Mouse (Mus musculus) midbrain, embryonic 14.5 days (tissue): ENCODE measurements at regions not wholly inside any gene's neighbourhood (a gene's known extent, or its start where the extent isn't known, plus 50 kb on each side); places are given as distances from the start of the nearest gene placed in this dataset.

Source experiments
- ATAC-seq: fragments of 200-750 bp; cut with Nextera tagmentation; 2 replicates; pipeline ENCODE4 v1.8.0; 2017; ENCODE audit warnings: moderate number of reproducible peaks, moderate library complexity; ENCODE audit not compliant: low FRiP score, low TSS enrichment
- DNase-seq: peaks from one replicate; pipeline ENCODE4 v3.0.0-alpha.2; 2015
- H3K27ac ChIP-seq: fragments of 300-500 bp; sonication (generic); replicated peaks from 2 replicates; pipeline ENCODE4 v1.5.1; 2014; ENCODE audit warnings: mild to moderate bottlenecking, low read depth, low read length, moderate library complexity
- H3K27me3 ChIP-seq: fragments of 300-500 bp; sonication (generic); 2 replicates; pipeline ENCODE4 v1.6.1; 2014; ENCODE audit warnings: low read length, control low read depth, mixed read lengths; ENCODE audit not compliant: control insufficient read depth, insufficient read depth
- H3K36me3 ChIP-seq: fragments of 300-500 bp; sonication (generic); 2 replicates; pipeline ENCODE4 v1.6.1; 2014; ENCODE audit warnings: low read length, control low read depth; ENCODE audit not compliant: control insufficient read depth, insufficient read depth
- H3K4me1 ChIP-seq: fragments of 300-500 bp; sonication (generic); 2 replicates; pipeline ENCODE4 v1.6.1; 2014; ENCODE audit warnings: mild to moderate bottlenecking, antibody characterized with exemption, low read length, control low read depth; ENCODE audit not compliant: control insufficient read depth, insufficient read depth
- H3K4me2 ChIP-seq: fragments of 300-500 bp; sonication (generic); 2 replicates; pipeline ENCODE4 v1.6.1; 2014; ENCODE audit warnings: mild to moderate bottlenecking, low read length, moderate library complexity
- H3K4me3 ChIP-seq: fragments of 300-500 bp; sonication (generic); replicated peaks from 2 replicates; pipeline ENCODE4 v1.5.1; 2014; ENCODE audit warnings: low read depth, low read length
- H3K9ac ChIP-seq: fragments of 300-500 bp; sonication (generic); replicated peaks from 2 replicates; pipeline ENCODE4 v1.6.1; 2014; ENCODE audit warnings: mild to moderate bottlenecking, low read length, moderate library complexity
- H3K9me3 ChIP-seq: fragments of 300-500 bp; sonication (generic); 2 replicates; pipeline ENCODE4 v1.6.1; 2016; ENCODE audit warnings: low read length, control low read depth, mixed read lengths; ENCODE audit not compliant: control insufficient read depth
- WGBS: fragments of 180-500 bp; shearing (Covaris S2); extraction: QIAGEN DNeasy Blood & Tissue Kit; methylation state at CpG from one replicate; pipeline ENCODE4 v1.1.7; 2014; 5-methylcytosine and 5-hydroxymethylcytosine counted together

- no peak for ATAC-seq
- 85% methylated on average over 4 of the region's 4 CpGs for whole genome bisulfite sequencing
- no peaks in the 10 kb centered on the region for H3K36me3 ChIP-seq
Measured at GRCm38 (mm10) chr2:108231054-108231453, 940.6 kb downstream of the Kcna4 start.

DNA sequence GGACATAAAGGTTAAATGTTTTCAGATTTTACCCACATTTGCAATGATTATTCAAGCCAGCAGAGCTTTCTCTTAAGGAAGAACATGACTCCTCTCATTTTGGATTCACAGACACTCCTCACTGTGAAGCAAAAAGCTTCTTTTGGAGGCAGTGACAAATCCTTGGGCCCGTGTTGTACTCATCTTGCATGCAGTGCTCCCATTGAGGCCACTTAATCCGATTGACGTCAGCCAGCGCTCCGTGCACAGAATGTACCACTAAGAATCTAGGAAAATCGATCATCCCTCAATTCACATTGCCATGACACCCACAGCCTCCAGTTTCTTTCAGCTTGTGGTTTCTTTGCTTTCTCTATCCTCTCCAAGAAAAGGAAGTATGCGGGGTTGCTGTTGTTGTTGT is 941.5 kb downstream of the Kcna4 start:
- peak; percentile 72 for DNase-seq
- no peaks in the 10 kb centered on the region for H3K9me3 ChIP-seq
- H3K36me3 ChIP-seq, result no peaks in the 10 kb centered on the region
- no peak overlapping the region for H3K4me3 ChIP-seq
- 19% methylated on average over 7 of the region's 7 CpGs for WGBS
- H3K4me2 ChIP-seq, result no peak overlapping the region
- no peaks in the 10 kb centered on the region for H3K27me3 ChIP-seq
- no peak overlapping the region for H3K9ac ChIP-seq
- ATAC-seq, result 0 out of 2 replicates have a peak, but pooled peaks have one; percentile 27
- no peak overlapping the region for H3K27ac ChIP-seq
- H3K4me1 ChIP-seq, result peaks cover 3% of the 10 kb centered on the region; the same call in 1 of the 2 replicates

More at GRCm38 (mm10) chr2:108231054-108231453, 940.6 kb downstream of the Kcna4 start:
- no peak overlapping the region for H3K4me3 ChIP-seq
- no peak overlapping the region for H3K9ac ChIP-seq
- no peaks in the 10 kb centered on the region for H3K9me3 ChIP-seq
- DNase-seq, result no peak
- no peak overlapping the region for H3K27ac ChIP-seq
- H3K27me3 ChIP-seq, result no peaks in the 10 kb centered on the region
- H3K4me2 ChIP-seq, result no peak overlapping the region
- peaks cover 3% of the 10 kb centered on the region; the same call in 1 of the 2 replicates for H3K4me1 ChIP-seq

DNA sequence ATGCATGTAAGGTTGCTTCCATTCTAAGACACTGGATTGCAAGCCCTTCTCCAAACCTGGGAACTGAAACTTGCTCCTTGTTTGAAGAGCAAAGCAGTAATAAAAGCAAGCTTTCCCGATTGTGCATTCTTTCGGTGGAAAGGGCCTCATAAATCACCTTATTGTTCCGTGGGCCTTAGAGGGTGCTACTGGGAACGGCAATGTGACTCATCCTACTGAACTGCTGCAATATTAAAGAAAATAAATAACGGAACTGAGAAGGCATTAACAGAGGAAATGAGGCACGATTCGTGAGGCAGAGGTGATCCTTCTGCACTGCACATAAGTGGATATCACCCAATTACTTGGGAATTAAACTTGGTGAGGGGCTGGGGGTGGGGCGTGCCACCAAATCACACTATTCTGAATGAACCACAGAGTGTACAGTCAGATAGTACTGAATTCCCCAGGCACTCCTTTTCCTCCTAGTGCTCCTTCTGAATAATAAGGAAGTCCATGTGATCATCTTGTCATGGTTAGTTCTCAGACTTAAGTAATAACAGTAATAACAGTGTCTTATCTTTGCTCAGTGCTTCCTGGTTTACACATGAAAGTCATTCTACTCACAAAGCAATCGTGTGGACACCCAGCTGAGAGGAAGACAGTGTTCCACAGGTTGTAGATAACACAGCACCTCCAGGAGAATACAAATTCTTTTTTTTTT is 946.0 kb downstream of the Kcna4 start:
- H3K27ac ChIP-seq, result no peak overlapping the region
- no peaks in the 10 kb centered on the region for H3K9me3 ChIP-seq
- no peaks in the 10 kb centered on the region for H3K27me3 ChIP-seq
- DNase-seq (no peak), ATAC-seq (no peak)
- H3K4me1 ChIP-seq, result peaks cover 3% of the 10 kb centered on the region; the same call in 1 of the 2 replicates
- H3K4me3 ChIP-seq, result no peak overlapping the region
- 82% methylated on average over 9 of the region's 9 CpGs for WGBS
- no peaks in the 10 kb centered on the region for H3K36me3 ChIP-seq
- H3K4me2 ChIP-seq, result no peak overlapping the region
- no peak overlapping the region for H3K9ac ChIP-seq
